Mouse (Mus musculus): ENCODE results near the gene Cbll1.

GRCm38 (mm10) chr12:31541541-31541940 is 42.1 kb upstream of the Cbll1 start:
- TF ChIP-seq POLR2A (IDR thresholded peaks at IDR 0.05; ENCODE audit: extremely low read depth, insufficient read depth, low read length), result no peak
- no peak for TF ChIP-seq CTCF (IDR thresholded peaks at IDR 0.05; ENCODE audit: low read depth, low read length)
